In the genomic region with DNA sequence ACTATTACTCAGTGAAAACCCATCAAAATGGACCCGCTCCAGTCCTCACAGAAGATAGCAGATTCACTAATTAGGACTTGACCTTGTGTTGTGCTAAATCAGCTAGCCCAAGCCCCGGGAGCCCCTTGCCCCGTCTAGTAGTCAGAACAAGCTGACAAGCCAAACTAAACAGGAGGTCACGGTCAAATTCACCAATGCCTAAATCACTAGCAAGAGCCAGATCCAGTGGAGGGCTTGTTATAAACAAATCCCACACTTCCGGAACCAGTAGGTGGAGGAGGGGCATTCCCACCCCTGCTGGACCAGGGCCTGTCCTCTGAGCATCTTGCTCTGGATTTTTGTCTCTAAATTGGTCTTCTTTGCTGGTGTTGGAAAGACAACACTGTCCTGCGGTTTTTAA, we compare ENCODE assay signal across 22 mouse cellular contexts.
DNase-seq lines count a peak whose midpoint lies in the region; ATAC-seq and TF ChIP-seq lines count a peak whose summit lies in the region.
"Had no signal": no experiment of that assay in that cellular context is flagged by ENCODE, and none has a peak within 500 bp of the region (broad histone marks: within the 10 kb centered on the region; RNA-seq: fewer than 3 reads in every experiment).

No protein-coding gene starts in this region.

- peak; percentile 51 for DNase-seq in kidney, adult 2 months
- DNase-seq in retina, embryonic 14.5 days (ENCODE audit: low spot score) = peak; percentile 41
- DNase-seq in retina, postnatal 1 day = no peak
- peak; percentile 28 for DNase-seq in lung, postnatal 14 days
- DNase-seq in gastrocnemius, adult 8-10 months (ENCODE audit: low spot score in 2 of 2) = no peak
- no peak for DNase-seq in heart, postnatal 14 days
- DNase-seq: cerebellum, adult 18-20 months; cerebellum, postnatal 25 days; gastrocnemius, adult 2 months; heart, adult 18-20 months; heart, postnatal 4 days; midbrain, embryonic 14.5 days; right cerebral cortex, postnatal 4 days had no signal

- H3K27ac ChIP-seq in kidney, adult 2 months (ENCODE audit: insufficient read depth, low read depth, low read length) = no peak overlapping the region
- no peak overlapping the region for H3K27ac ChIP-seq in kidney, embryonic 15.5 days
- H3K27ac ChIP-seq: forebrain, embryonic 12.5 days; gastrocnemius, adult 2 months; heart, embryonic 13.5 days; hindbrain, embryonic 15.5 days; intestine, embryonic 15.5 days; limb, embryonic 12.5 days; liver, embryonic 14.5 days; stomach, postnatal 0 days had no signal

- TF ChIP-seq POLR2A in kidney, adult 2 months (IDR thresholded peaks at IDR 0.05; ENCODE audit: low read depth, low read length) = no peak

- no peak for TF ChIP-seq CTCF in kidney, adult 2 months (conservative IDR thresholded peaks at IDR 0.05; ENCODE audit: insufficient read depth, insufficient read length, low read depth, low read length)

- no peaks in the 10 kb centered on the region for H3K4me1 ChIP-seq in kidney, adult 2 months (ENCODE audit: control insufficient read depth, insufficient read depth, low read length)
- 0 out of 2 replicates have a peak, but pooled peaks cover 9% of the 10 kb centered on the region for H3K4me1 ChIP-seq in kidney, embryonic 15.5 days
- H3K4me1 ChIP-seq: intestine, embryonic 15.5 days had no signal

- 61% methylated on average over 6 of the region's 6 CpGs for WGBS in kidney, adult 2 months
- 34% methylated on average over 6 of the region's 6 CpGs for WGBS in kidney, embryonic 15.5 days

- H3K27me3 ChIP-seq in kidney, adult 2 months (replicated peaks; ENCODE audit: control insufficient read depth, insufficient read depth, low read length) = no peaks in the 10 kb centered on the region
- no peaks in the 10 kb centered on the region for H3K27me3 ChIP-seq in kidney, embryonic 15.5 days
- H3K27me3 ChIP-seq: hindbrain, embryonic 15.5 days; intestine, embryonic 15.5 days had no signal

- no peak overlapping the region for H3K4me3 ChIP-seq in kidney, adult 2 months (ENCODE audit: insufficient read depth, low read depth, low read length)
- no peak overlapping the region for H3K4me3 ChIP-seq in kidney, embryonic 15.5 days (replicated peaks)
- H3K4me3 ChIP-seq: forebrain, embryonic 12.5 days; gastrocnemius, adult 2 months; heart, embryonic 13.5 days; hindbrain, embryonic 15.5 days; intestine, embryonic 15.5 days; limb, embryonic 12.5 days; myocyte had no signal

- no peaks in the 10 kb centered on the region for H3K9me3 ChIP-seq in kidney, embryonic 15.5 days (replicated peaks)
- H3K9me3 ChIP-seq: forebrain, embryonic 12.5 days; hindbrain, embryonic 15.5 days; intestine, embryonic 15.5 days; limb, embryonic 12.5 days had no signal

- H3K4me2 ChIP-seq in kidney, embryonic 15.5 days = no peak overlapping the region
- H3K4me2 ChIP-seq: forebrain, embryonic 12.5 days; heart, embryonic 13.5 days; hindbrain, embryonic 15.5 days; intestine, embryonic 15.5 days; limb, embryonic 12.5 days had no signal

- ATAC-seq in kidney, embryonic 15.5 days (replicated peaks; ENCODE audit: low FRiP score) = no peak
- ATAC-seq: intestine, embryonic 15.5 days had no signal

- H3K36me3 ChIP-seq in kidney, adult 2 months (ENCODE audit: control insufficient read depth, insufficient read depth, low read length) = no peaks in the 10 kb centered on the region
- H3K36me3 ChIP-seq in kidney, embryonic 15.5 days = no peaks in the 10 kb centered on the region
- H3K36me3 ChIP-seq: forebrain, embryonic 12.5 days; heart, embryonic 13.5 days; hindbrain, embryonic 15.5 days; intestine, embryonic 15.5 days; limb, embryonic 12.5 days had no signal

- H3K9ac ChIP-seq in kidney, embryonic 15.5 days = no peak overlapping the region
- H3K9ac ChIP-seq: forebrain, embryonic 12.5 days; heart, embryonic 13.5 days; hindbrain, embryonic 15.5 days; intestine, embryonic 15.5 days; limb, embryonic 12.5 days; liver, embryonic 14.5 days had no signal

- intact Hi-C loops in heart, postnatal 14 days (cut with DNase I) = no loop called here

Comparison
In these comparisons a context has a peak if more than half of its experiments do, and no peak if none do; other contexts are left out.
1. DNase-seq: peak in kidney, adult 2 months (single experiment), retina, embryonic 14.5 days (single experiment) and lung, postnatal 14 days (single experiment); none in retina, postnatal 1 day (single experiment), gastrocnemius, adult 8-10 months (0 of 2) and heart, postnatal 14 days (0 of 2).